Mouse (Mus musculus) embryonic facial prominence, embryonic 11.5 days (tissue): ENCODE measurements around the gene Omt2b. TPM values are rescaled to one million over a fixed set of nuclear protein-coding genes. Genes with fewer than 3 reads are reported as not detected.

Experiments
- ATAC-seq: fragments of 200-750 bp; cut with Nextera tagmentation; replicated peaks from 2 replicates; pipeline ENCODE4 v1.8.0; 2017; ENCODE audit warnings: low read depth; ENCODE audit not compliant: insufficient number of reproducible peaks, low FRiP score, low TSS enrichment
- DNase-seq: peaks from one replicate; pipeline ENCODE4 v3.0.0-alpha.2; 2015; ENCODE audit warnings: low spot score
- H3K27ac ChIP-seq: fragments of 300-500 bp; sonication (generic); replicated peaks from 2 replicates; pipeline ENCODE4 v1.5.1; 2014; ENCODE audit warnings: mild to moderate bottlenecking, low read depth, low read length, control low read depth
- H3K27me3 ChIP-seq: fragments of 300-500 bp; sonication (generic); 2 replicates; pipeline ENCODE4 v1.6.1; 2014; ENCODE audit warnings: mild to moderate bottlenecking, low read length, moderate library complexity, mixed read lengths; ENCODE audit not compliant: control insufficient read depth, insufficient read depth
- H3K36me3 ChIP-seq: fragments of 300-500 bp; sonication (generic); replicated peaks from 2 replicates; pipeline ENCODE4 v1.6.1; 2014; ENCODE audit warnings: low read depth, mild to moderate bottlenecking, low read length, moderate library complexity, mixed read lengths; ENCODE audit not compliant: control insufficient read depth, insufficient read depth
- H3K4me1 ChIP-seq: fragments of 300-500 bp; sonication (generic); 2 replicates; pipeline ENCODE4 v1.6.1; 2014; ENCODE audit warnings: low read length, mixed read lengths; ENCODE audit not compliant: control insufficient read depth, insufficient read depth
- H3K4me2 ChIP-seq: fragments of 300-500 bp; sonication (generic); 2 replicates; pipeline ENCODE4 v1.6.1; 2014; ENCODE audit warnings: low read depth, mild to moderate bottlenecking, control low read depth, low read length, moderate library complexity
- H3K4me3 ChIP-seq: fragments of 300-500 bp; sonication (generic); 2 replicates; pipeline ENCODE4 v1.5.1; 2014; ENCODE audit warnings: low read depth, low read length, control low read depth
- H3K9ac ChIP-seq: fragments of 300-500 bp; sonication (generic); replicated peaks from 2 replicates; pipeline ENCODE4 v1.6.1; 2014; ENCODE audit warnings: mild to moderate bottlenecking, control low read depth, low read length
- H3K9me3 ChIP-seq: fragments of 300-500 bp; sonication (generic); replicated peaks from 2 replicates; pipeline ENCODE4 v1.6.1; 2016; ENCODE audit warnings: mild to moderate bottlenecking, low read length, inconsistent platforms, mixed read lengths; ENCODE audit not compliant: control insufficient read depth
- WGBS: fragments of 180-500 bp; shearing (Covaris S2); extraction: QIAGEN DNeasy Blood & Tissue Kit; methylation state at CpG from one replicate; pipeline ENCODE4 v1.1.7; 2014; 5-methylcytosine and 5-hydroxymethylcytosine counted together
- polyA plus RNA-seq: library from polyadenylated mRNA; unstranded; fragments of >200 nt; fragmentation: Nextera tagmentation; extraction: Ambion mirVana; gene quantifications from 2 replicates; pipeline ENCODE4 v1.2.1, GENCODE M21; 2014

Omt2b gene
- polyA plus RNA-seq, 1 experiment from 2014 or later: not detected

GRCm38 (mm10) chr9:78374885-78375389 is 47.5 kb downstream of the Omt2b start:
- no peak for ATAC-seq
- no peaks in the 10 kb centered on the region for H3K4me1 ChIP-seq
- H3K27ac ChIP-seq: no peak overlapping the region
- H3K4me3 ChIP-seq: no peak overlapping the region
- no peaks in the 10 kb centered on the region for H3K9me3 ChIP-seq
- H3K27me3 ChIP-seq: no peaks in the 10 kb centered on the region
- no peak overlapping the region for H3K4me2 ChIP-seq
- WGBS: 73% methylated on average over 1 of the region's 1 CpGs
- no peaks in the 10 kb centered on the region for H3K36me3 ChIP-seq
- no peak overlapping the region for H3K9ac ChIP-seq
- DNase-seq: no peak

GRCm38 (mm10) chr9:78375486-78375885 is 48.1 kb downstream of the Omt2b start:
- H3K27me3 ChIP-seq: no peaks in the 10 kb centered on the region
- H3K27ac ChIP-seq: no peak overlapping the region
- 72% methylated on average over 4 of the region's 4 CpGs for WGBS
- no peaks in the 10 kb centered on the region for H3K9me3 ChIP-seq
- H3K4me1 ChIP-seq: no peaks in the 10 kb centered on the region
- H3K36me3 ChIP-seq: no peaks in the 10 kb centered on the region
- no peak overlapping the region for H3K9ac ChIP-seq
- no peak for ATAC-seq
- DNase-seq: no peak
- no peak overlapping the region for H3K4me3 ChIP-seq
- H3K4me2 ChIP-seq: no peak overlapping the region

GRCm38 (mm10) chr9:78377546-78377945 is 50.2 kb downstream of the Omt2b start:
- Histone ChIP-seq H3K9ac (no peak overlapping the region), H3K4me3 (no peak overlapping the region), H3K27ac (no peak overlapping the region), H3K4me2 (peak overlapping the region; percentile 72; the same call in 1 of the 2 replicates), H3K9me3 (no peaks in the 10 kb centered on the region), H3K4me1 (no peaks in the 10 kb centered on the region), H3K27me3 (no peaks in the 10 kb centered on the region), H3K36me3 (no peaks in the 10 kb centered on the region)
- no peak for DNase-seq
- WGBS: 28% methylated on average over 8 of the region's 8 CpGs
- no peak for ATAC-seq

GRCm38 (mm10) chr9:78378113-78378785 is 50.9 kb downstream of the Omt2b start, which contains the start of gene Ooep:
Ooep (minus strand) TSS chr9:78378725.
- ATAC-seq: peak; percentile 81

More at GRCm38 (mm10) chr9:78378113-78378785, 50.9 kb downstream of the Omt2b start, which contains the start of gene Ooep:
- WGBS: 5% methylated on average over 18 of the region's 23 CpGs
- Histone ChIP-seq H3K27ac (no peak within 1 kb of the TSS), H3K4me3 (peak within 1 kb of the TSS; percentile 33), H3K36me3 (no peaks in the 10 kb centered on the region), H3K27me3 (no peaks in the 10 kb centered on the region), H3K4me2 (peak within 1 kb of the TSS; percentile 72), H3K4me1 (no peaks in the 10 kb centered on the region), H3K9ac (peak within 1 kb of the TSS; percentile 43), H3K9me3 (no peaks in the 10 kb centered on the region)
- peak; percentile 61 for DNase-seq

Other genes with a start within 250 kb of the Omt2b start
- 37.3 and 37.4 TPM in 2 replicates for gene Fbxo9, start 218.5 kb upstream of the Omt2b start, polyA plus RNA-seq
- 33.4 and 35.2 TPM in 2 replicates for gene Ick, start 218.4 kb upstream of the Omt2b start, polyA plus RNA-seq
- 120 and 124 TPM in 2 replicates for gene Gsta4, start 144.8 kb upstream of the Omt2b start, polyA plus RNA-seq
- gene Gsta1, start 96.9 kb upstream of the Omt2b start, polyA plus RNA-seq: not detected in 2 replicates
- gene Gm3776, start 70.5 kb upstream of the Omt2b start, polyA plus RNA-seq: not detected in 2 replicates
- gene Gm10639, start 37.7 kb upstream of the Omt2b start, polyA plus RNA-seq: not detected in 2 replicates
- gene Omt2a, start 12.8 kb upstream of the Omt2b start, polyA plus RNA-seq: not detected in 2 replicates
- not detected in 2 replicates for gene Gsta2, start 28.2 kb downstream of the Omt2b start, polyA plus RNA-seq
- gene Dppa5a, start 40.6 kb downstream of the Omt2b start, polyA plus RNA-seq: not detected in 2 replicates
- 1.4 and 1.9 TPM in 2 replicates for gene Ooep, start 51.1 kb downstream of the Omt2b start, polyA plus RNA-seq
- 0.15 TPM in 1 of 2 replicates, not detected in the other for gene Ddx43, start 68.2 kb downstream of the Omt2b start, polyA plus RNA-seq
- 0.84 and 0.92 TPM in 2 replicates for gene Cgas, start 115.6 kb downstream of the Omt2b start, polyA plus RNA-seq
- gene Mto1, start 120.6 kb downstream of the Omt2b start, polyA plus RNA-seq: 21.4 and 24.7 TPM in 2 replicates
- gene Gm17324, start 121.2 kb downstream of the Omt2b start, polyA plus RNA-seq: 0.32 and 0.70 TPM in 2 replicates
- gene Eef1a1, start 161.6 kb downstream of the Omt2b start, polyA plus RNA-seq: 5,291 and 5,417 TPM in 2 replicates